Mouse (Mus musculus) G1E (cell line): ENCODE measurements around the gene Scarf1. TPM values are rescaled to one million over a fixed set of nuclear protein-coding genes. Genes with fewer than 3 reads are reported as not detected.

Experiments
- ATAC-seq: 2 replicates; pipeline ENCODE4 v1.8.0; 2016; ENCODE audit warnings: mild to moderate bottlenecking; ENCODE audit not compliant: insufficient number of reproducible peaks, poor library complexity, low FRiP score, severe bottlenecking; ENCODE audit errors: extremely low read depth
- DNase-seq: peaks from one replicate; pipeline ENCODE4 v3.0.0; 2012; ENCODE audit warnings: low spot score
- H3K27me3 ChIP-seq: 2 replicates; pipeline ENCODE4 v1.6.1; 2012; ENCODE audit warnings: mild to moderate bottlenecking, low read length, inconsistent platforms; ENCODE audit not compliant: insufficient read depth
- H3K36me3 ChIP-seq: replicated peaks from 2 replicates; pipeline ENCODE3; 2012; ENCODE audit warnings: mild to moderate bottlenecking, inconsistent platforms
- H3K4me1 ChIP-seq: 2 replicates; pipeline ENCODE4 v1.6.1; 2012; ENCODE audit warnings: low read depth, low read length, inconsistent platforms, mixed read lengths; ENCODE audit not compliant: insufficient read depth
- H3K4me3 ChIP-seq: 2 replicates; pipeline ENCODE4 v1.5.1; 2012; ENCODE audit warnings: low read depth, mild to moderate bottlenecking, inconsistent platforms, low read length, moderate library complexity, mixed read lengths
- H3K9me3 ChIP-seq: replicated peaks from 2 replicates; pipeline ENCODE4 v1.6.1; 2012; ENCODE audit warnings: inconsistent platforms
- CTCF ChIP-seq: IDR thresholded peaks from 2 replicates; pipeline ENCODE4 v1.5.1; 2012; ENCODE audit warnings: low read depth, low read length, inconsistent platforms, mixed read lengths
- GATA1 ChIP-seq: IDR thresholded peaks from 2 replicates; pipeline ENCODE4 v1.6.1; 2012; ENCODE audit warnings: borderline replicate concordance, low read length, inconsistent platforms, mixed read lengths
- GATA2 ChIP-seq: IDR thresholded peaks from 2 replicates; pipeline ENCODE4 v1.6.1; 2012; ENCODE audit warnings: low read depth, low read length, inconsistent platforms, borderline replicate concordance
- POLR2AphosphoS5 ChIP-seq: IDR thresholded peaks from 2 replicates; pipeline ENCODE4 v1.6.1; 2012; ENCODE audit warnings: low read depth, low read length, inconsistent platforms; ENCODE audit not compliant: insufficient replicate concordance
- TAL1 ChIP-seq: conservative IDR thresholded peaks from 2 replicates; pipeline ENCODE4 v1.6.1; 2012; ENCODE audit warnings: low read depth, low read length, inconsistent platforms, mixed read lengths
- polyA plus RNA-seq: library from polyadenylated mRNA; stranded (reverse); fragments of >175 nt; gene quantifications from 2 replicates; pipeline ENCODE4 v1.2.3, GENCODE M21; 2012
- total RNA-seq, 2 experiments: library from RNA; stranded (forward) in 1 of 2; stranded (reverse) in 1 of 2; fragments of 200-1000 nt in 1 of 2; fragments of >200 nt in 1 of 2; fragmentation: Nextera tagmentation in 1 of 2; gene quantifications; 2 replicates each; pipeline ENCODE4 v1.2.3; 2014 to 2017

Gene Scarf1
- total and polyA plus RNA-seq, 3 experiments: 0.03 to 0.11 TPM; not detected in 1

DNA sequence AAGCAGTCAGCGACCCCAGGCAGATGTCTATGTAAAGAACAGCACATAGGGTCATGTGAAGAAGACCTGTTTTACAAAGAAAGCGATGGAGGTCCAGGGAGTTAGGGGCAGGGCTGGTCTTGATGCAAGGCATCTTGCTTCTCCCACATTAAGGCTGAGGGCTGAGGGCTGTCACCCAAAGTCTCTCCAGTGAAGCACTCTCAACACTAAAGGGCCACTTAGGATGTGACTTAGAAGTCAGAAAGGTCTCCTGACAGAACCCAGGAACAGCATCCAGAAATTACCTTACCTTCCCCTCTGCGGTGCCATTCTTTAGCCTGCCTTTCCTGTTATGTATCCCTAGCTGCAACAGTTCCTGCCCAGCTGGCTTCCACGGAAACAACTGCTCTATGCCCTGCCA lies 8.3 kb downstream of the Scarf1 start:
- no peak overlapping the region for H3K4me3 ChIP-seq
- peaks cover 2% of the 10 kb centered on the region; the same call in 1 of the 2 replicates for H3K4me1 ChIP-seq
- TF ChIP-seq GATA1 (no peak), CTCF (no peak), GATA2 (no peak), POLR2AphosphoS5 (no peak), TAL1 (no peak)
- DNase-seq: no peak
- ATAC-seq: no peak
- peaks cover 62% of the 10 kb centered on the region for H3K27me3 ChIP-seq
- H3K36me3 ChIP-seq: no peaks in the 10 kb centered on the region
- H3K9me3 ChIP-seq: no peaks in the 10 kb centered on the region

DNA sequence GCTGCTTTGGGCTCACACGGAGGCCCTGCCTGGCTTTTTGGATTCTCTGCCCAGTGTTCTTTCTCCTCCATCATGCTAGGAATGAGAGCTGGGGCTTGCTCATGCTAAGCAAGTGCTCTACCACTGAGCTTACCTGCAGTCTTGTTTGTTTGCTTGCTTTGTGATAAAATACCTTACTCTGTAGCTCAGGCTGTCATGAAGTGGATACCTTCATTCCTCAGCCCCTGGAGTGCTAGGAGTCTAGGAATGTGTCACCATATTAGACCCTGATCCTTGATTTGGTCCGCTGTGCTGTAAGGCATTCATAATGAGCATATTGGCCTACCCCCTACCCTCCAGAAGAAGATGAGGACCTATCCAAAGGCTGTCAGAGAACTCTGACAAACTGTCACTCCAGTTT lies 9.5 kb downstream of the Scarf1 start:
- no peak for ATAC-seq
- TF ChIP-seq POLR2AphosphoS5 (no peak), GATA1 (no peak), CTCF (no peak), GATA2 (no peak), TAL1 (no peak)
- Histone ChIP-seq H3K9me3 (no peaks in the 10 kb centered on the region), H3K27me3 (peaks cover 65% of the 10 kb centered on the region), H3K4me1 (peaks cover 2% of the 10 kb centered on the region; the same call in 1 of the 2 replicates), H3K4me3 (no peak overlapping the region), H3K36me3 (no peaks in the 10 kb centered on the region)
- DNase-seq: no peak

DNA sequence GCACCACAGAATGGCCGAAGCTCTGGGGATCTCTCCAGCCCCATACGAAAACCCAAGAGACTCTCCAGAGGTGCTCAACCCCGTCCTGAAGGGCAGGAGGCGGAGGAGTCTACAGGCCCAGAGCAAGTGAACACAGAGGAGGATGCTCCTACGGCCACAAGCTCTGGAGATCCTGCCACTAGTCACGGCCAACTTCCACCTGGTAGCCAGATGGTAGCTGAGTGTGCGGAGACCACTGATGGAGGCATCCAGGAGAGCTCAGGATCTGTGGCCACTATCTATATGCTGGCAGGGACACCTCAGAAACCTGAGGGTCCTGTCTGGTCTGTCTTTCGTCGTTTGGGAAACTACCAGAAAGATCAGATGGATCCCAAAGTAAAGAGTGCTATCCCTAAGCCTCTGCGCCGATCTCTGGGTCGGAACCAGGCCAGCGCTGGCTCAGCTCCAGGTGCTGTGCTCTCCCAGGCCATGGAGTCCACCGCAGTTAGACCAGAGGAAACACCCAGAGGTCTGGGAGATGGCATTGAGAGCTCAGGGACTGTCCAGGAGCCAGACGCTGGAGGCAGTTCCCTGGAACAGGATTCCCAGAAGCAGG lies 12.3 kb downstream of the Scarf1 start:
- Histone ChIP-seq H3K36me3 (no peaks in the 10 kb centered on the region), H3K4me3 (no peak overlapping the region), H3K4me1 (peaks cover 12% of the 10 kb centered on the region), H3K27me3 (peaks cover 57% of the 10 kb centered on the region), H3K9me3 (no peaks in the 10 kb centered on the region)
- no peak for ATAC-seq
- DNase-seq: no peak
- TF ChIP-seq GATA2 (no peak), GATA1 (no peak), POLR2AphosphoS5 (no peak)

DNA sequence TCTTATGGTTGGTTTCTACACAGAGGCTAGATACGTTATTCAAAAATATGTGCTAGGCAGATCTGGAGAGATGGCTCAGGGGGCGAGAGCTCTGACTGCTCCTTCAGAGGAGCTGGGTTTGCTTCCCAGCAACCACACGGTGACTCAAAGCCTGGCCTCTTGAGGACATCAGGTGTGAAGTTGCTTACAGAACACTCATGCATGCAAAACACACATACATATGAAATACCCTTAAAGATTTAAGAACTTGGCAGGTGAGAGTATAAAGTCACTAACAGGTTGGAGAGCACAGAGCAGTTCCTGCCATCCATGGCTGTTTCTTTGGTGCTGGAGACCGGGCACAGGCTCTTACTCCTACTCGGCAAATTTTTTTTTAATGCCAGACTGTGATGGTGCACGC lies 13.6 kb downstream of the Scarf1 start:
- DNase-seq (no peak), ATAC-seq (no peak)
- no peak for TF ChIP-seq GATA2
- TF ChIP-seq CTCF: no peak
- TF ChIP-seq GATA1: no peak
- H3K4me1 ChIP-seq: peaks cover 22% of the 10 kb centered on the region
- peaks cover 48% of the 10 kb centered on the region for H3K27me3 ChIP-seq
- no peaks in the 10 kb centered on the region for H3K36me3 ChIP-seq
- no peaks in the 10 kb centered on the region for H3K9me3 ChIP-seq
- H3K4me3 ChIP-seq: no peak overlapping the region

DNA sequence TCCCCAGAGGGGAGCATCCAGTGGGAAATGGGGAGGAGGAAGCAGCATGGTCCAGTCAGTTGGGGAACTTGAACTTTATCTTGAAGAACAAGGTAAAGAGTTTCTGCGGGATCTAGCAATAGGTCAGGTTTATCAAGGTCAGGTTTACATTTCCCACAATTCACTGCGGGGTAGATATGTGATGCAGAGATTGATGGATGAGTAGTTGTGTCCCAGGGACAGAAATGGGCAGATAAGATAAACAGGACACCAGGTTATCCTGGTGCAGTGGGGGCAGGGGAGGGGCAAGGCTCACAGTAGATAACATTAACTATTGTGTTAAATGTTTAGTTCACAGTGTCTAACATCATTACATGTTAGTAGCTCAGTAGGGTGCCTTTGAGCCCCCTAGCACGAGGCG lies 16.4 kb downstream of the Scarf1 start:
- Histone ChIP-seq H3K9me3 (no peaks in the 10 kb centered on the region), H3K36me3 (no peaks in the 10 kb centered on the region), H3K27me3 (peaks cover 22% of the 10 kb centered on the region), H3K4me3 (no peak overlapping the region), H3K4me1 (peaks cover 47% of the 10 kb centered on the region)
- no peak for TF ChIP-seq GATA1
- TF ChIP-seq POLR2AphosphoS5: no peak
- no peak for TF ChIP-seq CTCF
- no peak for TF ChIP-seq GATA2
- TF ChIP-seq TAL1: no peak
- ATAC-seq (no peak), DNase-seq (no peak)

DNA sequence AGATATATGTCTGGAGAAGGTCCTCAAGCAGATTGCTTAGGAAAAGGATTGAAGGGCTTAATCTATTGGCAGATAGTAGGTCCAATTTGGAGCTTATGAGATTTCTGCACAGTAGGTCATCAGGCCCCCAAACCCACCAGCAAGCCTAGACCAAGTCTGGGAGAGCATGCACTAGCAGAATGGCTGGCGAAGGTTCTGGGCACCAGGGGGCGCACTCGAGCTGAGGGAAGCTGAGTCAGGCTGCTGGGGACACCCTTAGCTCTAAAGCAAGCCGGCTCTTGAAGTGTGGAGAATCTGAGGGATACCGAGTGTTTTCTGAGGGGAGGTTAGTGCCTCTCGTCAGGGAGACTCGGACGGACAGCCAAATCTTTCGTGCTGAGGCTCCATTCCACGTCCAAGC lies 17.0 kb downstream of the Scarf1 start:
- Histone ChIP-seq H3K4me1 (peaks cover 53% of the 10 kb centered on the region), H3K27me3 (peaks cover 16% of the 10 kb centered on the region), H3K9me3 (no peaks in the 10 kb centered on the region), H3K4me3 (peak overlapping the region; percentile 82), H3K36me3 (peaks cover 4% of the 10 kb centered on the region)
- TF ChIP-seq GATA1 (no peak), GATA2 (no peak), POLR2AphosphoS5 (no peak), TAL1 (no peak), CTCF (peak; percentile 86)
- ATAC-seq: 0 out of 2 replicates have a peak, but pooled peaks have one; percentile 29
- DNase-seq: peak; percentile 80
